8 mouse cellular contexts compared by ENCODE assay signal in genomic region chr8:85595391-85595790, GRCm38 (mm10). TPM values are rescaled to one million over a fixed set of nuclear protein-coding genes. Genes with fewer than 3 reads are reported as not detected.
DNase-seq lines count a peak whose midpoint lies in the region; ATAC-seq and TF ChIP-seq lines count a peak whose summit lies in the region.

No protein-coding gene starts in this region.

- H3K27ac ChIP-seq in ES-Bruce4 (ENCODE audit: insufficient read depth, low read length): peak overlapping the region; percentile 59
- no peak overlapping the region for H3K27ac ChIP-seq in liver, embryonic 14.5 days

- no peaks in the 10 kb centered on the region for H3K27me3 ChIP-seq in ES-Bruce4 (ENCODE audit: control insufficient read depth, insufficient read depth, low read length, poor library complexity, severe bottlenecking)
- no peaks in the 10 kb centered on the region for H3K27me3 ChIP-seq in liver, embryonic 14.5 days (ENCODE audit: control insufficient read depth, insufficient read depth, low read length)

- no peak for TF ChIP-seq CTCF in ES-Bruce4 (IDR thresholded peaks at IDR 0.05; ENCODE audit: low read depth, low read length)
- TF ChIP-seq CTCF in liver, embryonic 14.5 days (IDR thresholded peaks at IDR 0.05; ENCODE audit: low read depth): no peak

- DNase-seq in cerebellum, postnatal 10 days: peak; percentile 34 to 49
- DNase-seq in heart, postnatal 4 days: peak; percentile 40
- DNase-seq in liver, embryonic 14.5 days (ENCODE audit: low read depth in 3 of 3, low spot score in 3 of 3): peak in 2 of 3 experiments; percentile 7 to 15
- DNase-seq in thymus, postnatal 10 days (ENCODE audit: low spot score in 2 of 2): no peak
- no peak for DNase-seq in T-cell, adult 2 months (ENCODE audit: low spot score)
- DNase-seq in spleen, adult 18-20 months: no peak

- 0 out of 2 replicates have a peak, but pooled peaks have one; percentile 8 for TF ChIP-seq EP300 in ES-Bruce4 (IDR thresholded peaks at IDR 0.05; ENCODE audit: insufficient read depth, low read depth, low read length)
- TF ChIP-seq EP300 in liver, embryonic 14.5 days (IDR thresholded peaks at IDR 0.05; ENCODE audit: low read depth): no peak

- H3K9me3 ChIP-seq in ES-Bruce4 (replicated peaks; ENCODE audit: control insufficient read depth, insufficient read depth, low read length, poor library complexity, severe bottlenecking): no peaks in the 10 kb centered on the region
- H3K9me3 ChIP-seq in liver, embryonic 14.5 days (ENCODE audit: control insufficient read depth, low read length): no peaks in the 10 kb centered on the region

- peaks cover 13% of the 10 kb centered on the region for H3K4me1 ChIP-seq in ES-Bruce4 (ENCODE audit: control insufficient read depth, insufficient read depth, low read length)
- peaks cover 0 to 2% of the 10 kb centered on the region in 2 experiments; a peak in 2 of 4 replicates for H3K4me1 ChIP-seq in liver, embryonic 14.5 days (replicated peaks; ENCODE audit: control insufficient read depth in 2 of 2, insufficient read depth in 2 of 2, low read length in 1 of 2)

- no peak for ATAC-seq in cerebellum, adult (ENCODE audit: insufficient number of reproducible peaks, low FRiP score, low TSS enrichment)
- ATAC-seq in liver, embryonic 14.5 days (ENCODE audit: insufficient read depth): peak; percentile 69

- no peaks in the 10 kb centered on the region for H3K36me3 ChIP-seq in ES-Bruce4 (ENCODE audit: control insufficient read depth, insufficient read depth, low read length, poor library complexity, severe bottlenecking)
- H3K36me3 ChIP-seq in liver, embryonic 14.5 days (replicated peaks; ENCODE audit: control insufficient read depth, insufficient read depth, low read depth): no peaks in the 10 kb centered on the region

- H3K4me3 ChIP-seq in ES-Bruce4 (ENCODE audit: low read depth, low read length): no peak overlapping the region
- no peak overlapping the region for H3K4me3 ChIP-seq in liver, embryonic 14.5 days (ENCODE audit: insufficient read depth in 1 of 2, low read depth in 2 of 2, low read length in 2 of 2)

- 0 out of 2 replicates have a peak overlapping the region, but pooled peaks have one; percentile 6 for H3K9ac ChIP-seq in ES-Bruce4 (ENCODE audit: low read depth, poor library complexity, severe bottlenecking)
- no peak overlapping the region for H3K9ac ChIP-seq in liver, embryonic 14.5 days (replicated peaks)

- TF ChIP-seq POLR2A in ES-Bruce4 (IDR thresholded peaks at IDR 0.05; ENCODE audit: insufficient read depth, low read length): no peak

- H3K4me2 ChIP-seq in liver, embryonic 14.5 days (ENCODE audit: low read depth): no peak overlapping the region

- 49% methylated on average over 6 of the region's 6 CpGs for WGBS in liver, embryonic 14.5 days (ENCODE audit: insufficient replicate concordance)

RNA-seq across cellular contexts. Expression of gene Dnaja2, which starts 40.2 kb away (rescaled TPM):
- 221 and 234 TPM in 2 replicates for polyA plus RNA-seq in ES-Bruce4 (2011; ENCODE audit: insufficient read depth, insufficient read length, low read depth, missing spikeins)
- 100 to 1,000 TPM; 184 to 192 TPM for total RNA-seq in heart, postnatal 4 days (2021)
- 12.6 and 26.9 TPM in 2 replicates for polyA plus RNA-seq in liver, embryonic 14.5 days (2012; rRNA removed)
- polyA plus RNA-seq in liver, embryonic 14.5 days (2014; fragmentation: Nextera tagmentation; extraction: Ambion mirVana): 73.3 and 76.2 TPM in 2 replicates

Comparison
In these comparisons a context has a peak if more than half of its experiments do, and no peak if none do; other contexts are left out.
1. DNase-seq: peak in cerebellum, postnatal 10 days (2 of 2), heart, postnatal 4 days (single experiment) and liver, embryonic 14.5 days (2 of 3); none in thymus, postnatal 10 days (0 of 2), T-cell, adult 2 months (single experiment) and spleen, adult 18-20 months (0 of 2).